Mouse (Mus musculus) midbrain, embryonic 11.5 days (tissue): ENCODE data around the gene Sugt1. TPM values are rescaled to one million over a fixed set of nuclear protein-coding genes. Genes with fewer than 3 reads are reported as not detected.
A peak's percentile ranks its signal among the peaks of the same experiment; 100 is the strongest.

Source experiments
- ATAC-seq: fragments of 200-750 bp; cut with Nextera tagmentation; 2 replicates; pipeline ENCODE4 v1.8.0; 2017; ENCODE audit warnings: moderate TSS enrichment, moderate library complexity; ENCODE audit not compliant: low FRiP score
- DNase-seq: peaks from one replicate; pipeline ENCODE4 v3.0.0; 2015; ENCODE audit warnings: low spot score; ENCODE audit errors: missing footprints
- H3K27ac ChIP-seq: fragments of 300-500 bp; sonication (generic); 2 replicates; pipeline ENCODE4 v1.5.1; 2014; ENCODE audit warnings: low read depth, low read length
- H3K27me3 ChIP-seq: fragments of 300-500 bp; sonication (generic); 2 replicates; pipeline ENCODE4 v1.6.1; 2014; ENCODE audit warnings: mild to moderate bottlenecking, low read length, moderate library complexity, mixed read lengths; ENCODE audit not compliant: control insufficient read depth, insufficient read depth
- H3K36me3 ChIP-seq: fragments of 300-500 bp; sonication (generic); 2 replicates; pipeline ENCODE4 v1.6.1; 2014; ENCODE audit warnings: mild to moderate bottlenecking, low read length, moderate library complexity, mixed read lengths; ENCODE audit not compliant: control insufficient read depth, insufficient read depth
- H3K4me1 ChIP-seq: fragments of 300-500 bp; sonication (generic); 2 replicates; pipeline ENCODE4 v1.6.1; 2014; ENCODE audit warnings: low read length; ENCODE audit not compliant: control insufficient read depth, insufficient read depth
- H3K4me2 ChIP-seq: fragments of 300-500 bp; sonication (generic); 2 replicates; pipeline ENCODE4 v1.6.1; 2014; ENCODE audit warnings: mild to moderate bottlenecking, moderate library complexity
- H3K4me3 ChIP-seq: fragments of 300-500 bp; sonication (generic); 2 replicates; pipeline ENCODE4 v1.5.1; 2014; ENCODE audit warnings: low read depth, low read length
- H3K9ac ChIP-seq: fragments of 300-500 bp; sonication (generic); 2 replicates; pipeline ENCODE4 v1.6.1; 2014; ENCODE audit warnings: low read length
- H3K9me3 ChIP-seq: fragments of 300-500 bp; sonication (generic); 2 replicates; pipeline ENCODE4 v1.6.1; 2016; ENCODE audit warnings: low read length; ENCODE audit not compliant: control insufficient read depth
- WGBS: fragments of 180-500 bp; shearing (Covaris S2); extraction: QIAGEN DNeasy Blood & Tissue Kit; methylation state at CpG from one replicate; pipeline ENCODE4 v1.1.7; 2014; 5-methylcytosine and 5-hydroxymethylcytosine counted together
- microRNA-seq: library from miRNA; unstranded; fragments of <30 nt; microRNA quantifications from one replicate; pipeline ENCODE4, GENCODE M21; 2017
- polyA plus RNA-seq: library from polyadenylated mRNA; unstranded; fragments of >200 nt; fragmentation: Nextera tagmentation; extraction: Ambion mirVana; gene quantifications from 2 replicates; pipeline ENCODE4 v1.2.1, GENCODE M21; 2014

Sugt1 gene
- polyA plus RNA-seq, 1 experiment from 2014 or later: 163 TPM

DNA sequence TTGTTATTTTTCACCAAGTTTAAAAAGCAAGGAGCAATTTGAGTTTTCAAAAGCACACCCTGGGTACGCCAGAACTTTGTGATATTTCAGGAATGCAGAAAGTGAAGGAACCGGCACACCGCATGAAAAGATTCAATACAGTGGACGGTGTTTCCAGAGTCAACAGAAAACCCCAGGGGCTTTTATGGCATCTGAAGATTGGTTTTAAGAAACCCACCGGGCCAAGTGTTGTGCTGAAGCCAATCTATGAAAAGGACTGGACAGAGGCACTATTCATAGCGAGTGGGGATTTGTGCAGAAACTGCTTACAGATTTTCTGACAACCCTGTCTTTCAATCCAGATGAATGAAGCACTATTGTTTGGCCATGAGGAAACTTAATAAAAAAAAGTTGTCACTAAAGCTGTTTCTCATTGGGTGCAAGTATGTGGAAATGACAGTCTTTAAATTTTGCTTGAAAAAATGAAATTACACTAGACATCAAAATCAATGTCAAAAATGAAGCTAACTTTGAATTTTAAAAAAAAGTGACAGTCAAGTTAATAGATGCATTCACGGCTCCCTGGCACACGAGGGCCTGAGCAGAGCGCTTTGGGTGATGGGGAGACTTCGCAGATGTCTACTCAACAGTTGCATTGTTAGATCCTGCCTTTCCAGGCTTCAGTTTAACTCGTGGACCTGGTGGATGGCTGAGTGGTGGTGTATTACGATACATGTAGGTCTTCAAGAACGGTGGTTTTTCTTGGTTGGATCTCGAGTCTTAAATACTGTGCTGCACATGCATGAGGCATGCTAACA lies 90.6 kb downstream of the Sugt1 start:
- Histone ChIP-seq H3K9me3 (no peaks in the 10 kb centered on the region), H3K27me3 (no peaks in the 10 kb centered on the region; the same call in 1 of the 2 replicates), H3K36me3 (no peaks in the 10 kb centered on the region), H3K27ac (peak overlapping the region; percentile 14; the same call in 1 of the 2 replicates), H3K9ac (no peak overlapping the region), H3K4me3 (no peak overlapping the region), H3K4me2 (no peak overlapping the region), H3K4me1 (peaks cover 21% of the 10 kb centered on the region)
- 46% methylated on average over 14 of the region's 14 CpGs for WGBS
- DNase-seq (peak; percentile 91), ATAC-seq (0 out of 2 replicates have a peak, but pooled peaks have one; percentile 29)

DNA sequence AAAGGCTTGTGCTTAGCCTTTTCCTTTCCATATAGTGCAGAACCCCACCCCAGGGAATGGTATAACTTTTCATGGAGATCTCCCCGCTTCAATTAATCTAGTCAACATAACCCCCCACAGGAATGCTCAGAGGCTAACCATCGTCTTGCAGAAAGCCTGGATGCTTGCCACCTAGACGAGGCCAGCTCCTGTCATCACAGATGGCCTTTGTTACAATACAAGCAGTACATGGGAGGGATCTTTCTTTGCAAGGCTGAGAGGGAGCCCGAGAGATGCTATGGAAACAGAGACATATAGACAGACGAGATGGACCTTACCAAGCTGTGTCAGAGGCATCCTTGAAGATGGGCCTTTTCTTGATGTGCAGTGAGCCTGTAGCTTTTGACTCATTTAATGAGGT lies 93.2 kb downstream of the Sugt1 start:
- Histone ChIP-seq H3K4me2 (no peak overlapping the region), H3K9ac (no peak overlapping the region), H3K4me3 (no peak overlapping the region), H3K4me1 (peaks cover 17% of the 10 kb centered on the region), H3K27me3 (no peaks in the 10 kb centered on the region; the same call in 1 of the 2 replicates), H3K36me3 (no peaks in the 10 kb centered on the region), H3K27ac (no peak overlapping the region), H3K9me3 (no peaks in the 10 kb centered on the region)
- 75% methylated on average over 5 of the region's 5 CpGs for WGBS
- DNase-seq (no peak), ATAC-seq (no peak)

Small RNA genes within 50 kb of the gene (microRNA-seq; reads per million reads assigned to microRNA genes)
- not detected for gene Gm27857

Other genes with a start within 250 kb of the Sugt1 start
- gene Naa16, start 196.9 kb upstream of the Sugt1 start, polyA plus RNA-seq: 38.3 and 41.8 TPM in 2 replicates
- gene Mtrf1, start 189.9 kb upstream of the Sugt1 start, polyA plus RNA-seq: 10.2 and 10.5 TPM in 2 replicates
- 18.4 and 20.2 TPM in 2 replicates for gene Kbtbd7, start 161.2 kb upstream of the Sugt1 start, polyA plus RNA-seq
- gene Kbtbd6, start 135.9 kb upstream of the Sugt1 start, polyA plus RNA-seq: 4.6 and 5.1 TPM in 2 replicates
- gene Elf1, start 106.5 kb upstream of the Sugt1 start, polyA plus RNA-seq: 5.9 and 8.3 TPM in 2 replicates
- gene Wbp4, start 106.2 kb upstream of the Sugt1 start, polyA plus RNA-seq: 61.1 and 62.4 TPM in 2 replicates
- gene Cnmd, start 74.5 kb downstream of the Sugt1 start, polyA plus RNA-seq: 8.0 TPM in 2 replicates
- gene Pcdh8, start 183.6 kb downstream of the Sugt1 start, polyA plus RNA-seq: 32.8 and 37.5 TPM in 2 replicates